Mouse (Mus musculus) erythroblast, embryonic 14.5 days (primary cell): Measurements from ENCODE around the gene Magi1.

Experiments
- GATA1 ChIP-seq: IDR thresholded peaks from 2 replicates; pipeline ENCODE4 v1.6.1; 2012; ENCODE audit warnings: low read length, inconsistent platforms, mixed read lengths
- TAL1 ChIP-seq: IDR thresholded peaks from 3 replicates; pipeline ENCODE4 v1.6.1; 2012; ENCODE audit warnings: low read length, inconsistent platforms, mixed read lengths

DNA sequence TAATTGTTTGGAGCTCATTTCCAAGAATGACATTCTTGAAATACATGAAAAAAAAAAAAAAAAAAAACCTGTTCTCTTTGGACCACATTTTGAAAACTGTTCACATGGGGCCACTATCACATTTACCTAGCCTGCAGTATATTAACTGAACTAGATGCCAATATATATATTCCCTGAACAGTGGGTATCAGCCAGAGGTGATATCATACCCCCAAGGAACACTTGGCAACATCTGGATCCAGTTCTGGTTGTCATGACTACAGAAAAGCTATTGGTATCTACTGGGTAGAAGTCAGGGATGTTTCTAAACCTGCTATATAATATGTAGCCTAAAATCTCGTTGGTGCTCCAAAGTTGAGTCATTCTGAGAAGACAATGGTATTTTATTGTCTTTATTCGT lies 224.6 kb downstream of the Magi1 start:
- TF ChIP-seq GATA1, result no peak
- no peak for TF ChIP-seq TAL1
